Mouse (Mus musculus) monocyte, adult 59 days (primary cell): ENCODE measurements around the gene Foxred1. TPM values are rescaled to one million over a fixed set of nuclear protein-coding genes. Genes with fewer than 3 reads are reported as not detected.

Experiments used
- total RNA-seq, 2 experiments: library from RNA; stranded (reverse); gene quantifications; one replicate each; pipeline ENCODE4 v1.2.4; 2023

Foxred1 gene
- 10 to 100 TPM; 26.9 to 31.7 TPM for total RNA-seq

GRCm38 (mm10) chr9:35210542-35211474, at the start of gene Foxred1:
Gene Foxred1 (minus strand): TSS chr9:35211055.

GRCm38 (mm10) chr9:35199772-35200471, 10.9 kb downstream of the Foxred1 start, which contains the start of the genes Srpr and Tirap:
Gene Srpr (plus strand): TSS chr9:35200175.
Gene Tirap (minus strand): TSS chr9:35200291.

DNA sequence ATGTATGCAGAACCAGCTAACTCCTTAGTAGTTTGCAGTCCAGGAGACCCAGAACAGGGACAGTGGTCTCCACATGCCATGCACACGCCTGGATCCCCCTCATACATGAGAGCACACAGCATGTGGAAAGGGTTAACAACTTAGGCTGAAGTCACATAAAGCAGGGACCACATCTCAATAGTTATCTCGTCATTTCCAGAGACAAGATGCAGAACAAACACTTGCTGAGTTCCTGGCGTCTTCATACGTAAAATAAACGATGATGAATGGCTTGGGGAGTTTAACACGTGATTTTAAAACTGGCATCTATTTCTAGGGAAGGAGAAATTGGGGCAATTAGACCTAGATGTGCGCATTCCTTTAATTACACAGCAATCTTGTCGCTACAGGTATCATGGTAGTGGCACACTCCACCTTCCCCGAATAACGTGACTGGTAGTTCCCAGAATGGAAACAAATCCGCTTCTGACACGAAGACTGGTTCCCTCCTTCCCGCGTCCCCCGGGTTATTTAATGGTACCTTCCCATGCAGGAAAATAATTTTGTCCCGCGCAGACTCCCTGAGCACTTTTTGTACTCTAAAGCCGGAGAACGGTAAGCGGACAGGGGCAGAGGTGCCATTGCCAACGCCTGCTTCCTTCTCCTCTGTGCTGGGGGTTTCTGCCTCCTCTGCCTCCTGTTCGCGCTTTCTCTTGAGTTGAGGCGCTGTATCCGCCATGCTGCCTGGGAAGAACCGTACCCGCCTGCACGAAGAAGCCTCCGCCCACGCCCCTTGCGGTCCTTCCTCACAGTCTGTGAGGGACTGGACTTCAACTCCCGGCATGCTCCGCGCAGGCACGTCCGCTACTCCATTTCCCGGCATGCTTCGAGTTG, 35.4 kb downstream of the Foxred1 start, which contains the start of gene Dcps:
Gene Dcps, minus strand, starts transcription at position 811 of the 873 bp plus-strand sequence.

Other genes with a start within 250 kb of the Foxred1 start
- gene St3gal4, start 91.8 kb downstream of the Foxred1 start, total RNA-seq: 100 to 1,000 TPM; 173 to 175 TPM
- 10 to 100 TPM; 27.9 to 32.4 TPM for gene Dcps, start 35.0 kb downstream of the Foxred1 start, total RNA-seq
- gene Srpr, start 10.9 kb downstream of the Foxred1 start, total RNA-seq: 10 to 100 TPM; 82.8 to 88.7 TPM
- 10 to 100 TPM; 22.4 to 25.3 TPM for gene Tirap, start 10.8 kb downstream of the Foxred1 start, total RNA-seq
- gene Fam118b, start 56.8 kb upstream of the Foxred1 start, total RNA-seq: 10 to 100 TPM; 26.8 to 27.8 TPM
- 10 to 100 TPM; 21.3 to 21.8 TPM for gene Rpusd4, start 56.8 kb upstream of the Foxred1 start, total RNA-seq
- 1 to 10 TPM; 2.7 to 2.9 TPM for gene Cdon, start 210.1 kb upstream of the Foxred1 start, total RNA-seq